Mouse (Mus musculus): ENCODE results near the gene Fbrsl1.

- no peak for TF ChIP-seq ZC3H11A (IDR thresholded peaks at IDR 0.05; ENCODE audit: borderline replicate concordance, low read depth, low read length)
- no peak for TF ChIP-seq ZNF384 (IDR thresholded peaks at IDR 0.05; ENCODE audit: low read depth, low read length)
These were observed 39.6 kb upstream of the Fbrsl1 start for GRCm38 (mm10) chr5:110487943-110488342.
